Mouse (Mus musculus): ENCODE measurements around the gene Aplp2.

Aplp2 gene

GRCm38 (mm10) chr9:31127876-31128465 is 83.6 kb downstream of the Aplp2 start:
- no peak for DNase-seq (ENCODE audit: extremely low spot score, low spot score)

GRCm38 (mm10) chr9:31126079-31126478 is 85.5 kb downstream of the Aplp2 start:
- DNase-seq (ENCODE audit: extremely low spot score, low spot score), result no peak

DNA sequence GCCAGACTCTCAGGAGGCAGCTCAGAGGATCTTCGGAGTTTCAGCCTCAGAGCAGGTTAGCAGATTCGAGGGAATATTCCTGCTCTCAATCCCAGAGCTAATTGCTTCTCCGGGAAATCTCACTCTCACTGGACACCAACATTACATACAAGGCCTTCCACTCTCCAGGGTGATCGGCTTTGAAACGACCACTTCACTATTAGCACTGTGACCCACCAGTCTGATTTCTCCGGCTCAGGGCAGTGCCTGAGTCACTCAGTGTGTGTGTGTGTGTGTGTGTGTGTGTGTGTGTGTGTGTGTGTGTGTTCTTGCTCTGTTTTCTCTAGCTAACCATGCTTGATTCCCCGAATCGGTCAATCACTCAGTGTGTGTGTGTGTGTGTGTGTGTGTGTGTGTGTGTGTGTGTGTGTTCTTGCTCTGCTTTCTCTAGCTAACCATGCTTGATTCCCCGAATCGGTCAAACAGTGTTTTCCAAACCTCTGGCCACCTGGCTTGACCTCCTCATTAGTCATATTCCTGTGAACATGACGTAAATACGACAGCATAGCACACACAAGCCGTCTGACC is 89.1 kb downstream of the Aplp2 start:
- DNase-seq (ENCODE audit: extremely low spot score, low spot score), result no peak

DNA sequence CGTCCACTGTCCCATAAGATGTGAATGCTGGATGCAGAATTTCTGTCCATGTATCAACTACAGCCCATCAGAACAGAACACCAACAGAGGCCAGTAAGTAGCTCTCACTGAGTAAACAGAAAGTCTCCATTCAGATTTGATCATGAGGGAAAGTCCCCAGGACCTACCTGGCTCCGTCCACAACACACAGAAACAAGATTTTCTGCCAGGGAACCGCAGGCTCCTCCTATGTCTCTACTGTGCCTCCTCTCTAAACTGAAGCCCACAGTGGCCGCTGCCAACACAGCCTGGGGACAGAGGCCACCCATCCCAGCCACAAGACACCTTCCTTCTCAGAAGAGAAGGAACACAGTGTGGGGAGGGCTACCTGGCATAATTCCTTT is 91.1 kb downstream of the Aplp2 start:
- DNase-seq (ENCODE audit: extremely low spot score, low spot score), result no peak

DNA sequence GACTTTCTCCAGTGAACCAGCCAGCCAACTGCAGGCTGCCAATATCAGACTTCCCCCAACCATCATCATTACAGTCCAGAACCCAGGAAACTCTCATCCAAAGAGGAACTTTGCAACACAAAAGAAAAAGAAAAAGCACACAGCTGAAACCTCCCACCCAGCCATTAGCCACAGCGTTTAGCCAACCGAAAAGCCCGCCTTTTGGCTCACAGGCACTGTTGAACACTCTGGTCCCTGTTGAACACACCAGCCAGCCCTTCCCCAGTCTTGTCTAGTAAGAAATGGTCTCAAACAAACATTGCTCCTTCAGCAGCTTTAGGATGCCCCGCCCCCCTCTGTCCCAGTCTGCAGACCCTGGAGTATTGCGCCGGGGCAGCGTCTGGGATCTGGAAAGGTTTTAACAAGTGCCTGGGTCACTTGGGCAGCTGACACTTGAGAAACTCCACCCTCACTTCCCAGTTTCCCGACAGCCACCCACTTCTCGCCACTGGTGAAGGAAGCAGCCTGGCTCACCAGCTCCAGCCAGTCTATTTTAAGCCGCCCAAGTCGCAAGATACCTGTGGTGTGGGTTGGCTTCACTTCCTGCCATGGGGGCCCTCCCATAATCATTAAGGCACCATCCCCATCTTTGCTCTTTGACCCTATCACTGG is 91.6 kb downstream of the Aplp2 start:
- DNase-seq (ENCODE audit: extremely low spot score, low spot score), result no peak

GRCm38 (mm10) chr9:31119405-31119804 is 92.2 kb downstream of the Aplp2 start:
- no peak for DNase-seq (ENCODE audit: extremely low spot score, low spot score)

DNA sequence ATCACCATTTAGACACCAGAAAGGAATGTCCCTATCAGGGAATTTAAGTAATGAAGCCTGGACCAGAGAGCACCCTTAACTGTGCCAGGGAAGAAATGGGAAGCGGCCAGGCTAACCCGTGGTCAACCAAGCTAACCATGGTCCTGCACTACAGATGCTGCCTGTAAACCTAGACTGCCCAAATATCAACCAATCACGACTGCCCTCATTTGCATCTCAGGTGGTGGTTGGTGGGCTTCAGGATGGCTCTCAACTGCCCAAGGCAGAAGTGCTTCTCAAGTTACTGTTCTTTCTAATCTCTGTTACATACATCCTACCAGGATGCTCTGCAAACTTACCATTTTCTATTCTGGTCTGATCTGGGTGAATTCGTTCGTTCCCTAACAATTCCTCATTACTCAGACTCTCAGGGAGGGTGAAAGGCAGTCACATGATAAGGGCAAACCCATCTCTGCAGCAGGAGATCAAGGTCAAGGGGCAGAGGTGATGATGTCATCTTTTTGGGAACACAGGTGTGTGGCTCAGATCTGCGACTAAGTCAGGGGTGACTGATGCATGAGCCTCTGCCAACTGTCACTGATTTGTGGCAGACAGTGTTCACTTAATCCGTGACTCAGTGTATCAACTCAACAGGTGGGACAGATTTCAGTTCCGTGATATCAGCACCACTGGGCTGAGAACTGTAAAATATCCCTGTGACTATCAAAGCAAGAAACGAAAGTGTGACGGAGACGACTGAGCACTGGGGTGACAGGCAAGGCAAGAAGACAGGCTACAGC is 92.9 kb downstream of the Aplp2 start:
- DNase-seq (ENCODE audit: extremely low spot score, low spot score), result peak; percentile 40

- no peak for DNase-seq (ENCODE audit: extremely low spot score, low spot score)
Measured at GRCm38 (mm10) chr9:31117488-31117887, 94.1 kb downstream of the Aplp2 start.

- no peak for DNase-seq (ENCODE audit: extremely low spot score, low spot score)
Measured at GRCm38 (mm10) chr9:31117088-31117487, 94.5 kb downstream of the Aplp2 start.

DNA sequence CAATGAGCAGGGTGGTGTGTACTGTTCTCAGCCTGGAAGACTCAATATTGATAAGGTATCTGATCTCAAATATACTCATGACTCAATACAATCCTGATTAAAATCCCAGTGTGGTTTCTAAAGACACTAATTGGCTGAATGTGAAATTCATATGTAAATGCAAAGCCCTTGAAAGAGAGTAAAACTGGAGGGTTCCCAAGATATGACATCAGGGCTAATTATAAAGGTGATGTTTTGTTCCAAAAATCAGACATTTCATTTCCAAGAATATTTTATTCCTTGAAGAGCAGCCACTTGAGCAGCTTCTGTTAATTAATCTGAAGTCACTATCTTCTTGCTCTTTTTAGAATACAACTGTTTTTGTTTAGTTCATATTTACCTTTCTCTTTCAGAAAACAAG is 96.0 kb downstream of the Aplp2 start:
- DNase-seq (ENCODE audit: extremely low spot score, low spot score), result no peak

- no peak for DNase-seq (ENCODE audit: extremely low spot score, low spot score)
Measured at GRCm38 (mm10) chr9:31108464-31108863, 103.2 kb downstream of the Aplp2 start.

All from neural tube, embryonic 10.5 days (tissue).